Comparison of ENCODE assay signal across 8 mouse cellular contexts in genomic region chr5:44303886-44304855, GRCm38 (mm10).
DNase-seq lines count a peak whose midpoint lies in the region; ATAC-seq and TF ChIP-seq lines count a peak whose summit lies in the region.

No protein-coding gene starts in this region.

- WGBS in forebrain, embryonic 12.5 days = 32% methylated on average over 14 of the region's 14 CpGs
- WGBS in hindbrain, postnatal 0 days = 28% methylated on average over 14 of the region's 14 CpGs

- H3K27ac ChIP-seq in forebrain, embryonic 12.5 days = no peak overlapping the region
- no peak overlapping the region for H3K27ac ChIP-seq in hindbrain, postnatal 0 days

- H3K4me2 ChIP-seq in forebrain, embryonic 12.5 days = no peak overlapping the region
- peak overlapping the region; percentile 42 for H3K4me2 ChIP-seq in hindbrain, postnatal 0 days (ENCODE audit: low read depth, low read length)

- no peak overlapping the region for H3K9ac ChIP-seq in forebrain, embryonic 12.5 days
- H3K9ac ChIP-seq in hindbrain, postnatal 0 days (replicated peaks; ENCODE audit: low read length) = no peak overlapping the region

- H3K4me1 ChIP-seq in forebrain, embryonic 12.5 days = peaks cover 7% of the 10 kb centered on the region
- no peaks in the 10 kb centered on the region for H3K4me1 ChIP-seq in hindbrain, postnatal 0 days (ENCODE audit: insufficient read depth, low read length)

- no peaks in the 10 kb centered on the region for H3K27me3 ChIP-seq in forebrain, embryonic 12.5 days
- no peaks in the 10 kb centered on the region for H3K27me3 ChIP-seq in hindbrain, postnatal 0 days (ENCODE audit: insufficient read depth, low read length)

- peak; percentile 91 for TF ChIP-seq CTCF in hindbrain, postnatal 0 days (IDR thresholded peaks at IDR 0.05; ENCODE audit: low read depth)

- no peaks in the 10 kb centered on the region for H3K36me3 ChIP-seq in forebrain, embryonic 12.5 days (replicated peaks)
- H3K36me3 ChIP-seq in hindbrain, postnatal 0 days (ENCODE audit: insufficient read depth, low read length) = no peaks in the 10 kb centered on the region

- H3K9me3 ChIP-seq in forebrain, embryonic 12.5 days = no peaks in the 10 kb centered on the region
- no peaks in the 10 kb centered on the region for H3K9me3 ChIP-seq in hindbrain, postnatal 0 days (ENCODE audit: low read length)

- H3K4me3 ChIP-seq in forebrain, embryonic 12.5 days (replicated peaks) = no peak overlapping the region
- H3K4me3 ChIP-seq in hindbrain, postnatal 0 days (ENCODE audit: low read length) = no peak overlapping the region

- peak; percentile 69 for ATAC-seq in forebrain, embryonic 12.5 days (ENCODE audit: low FRiP score)
- peak; percentile 63; the same call in 1 of the 2 replicates for ATAC-seq in hindbrain, postnatal 0 days
- ATAC-seq in megakaryocyte-erythroid progenitor cell, adult 5-6 weeks (replicated peaks; ENCODE audit: low FRiP score, low TSS enrichment, poor library complexity, severe bottlenecking) = peak; percentile 79; the same call in 1 of the 2 replicates

- DNase-seq in heart, adult 18-20 months = peak; percentile 32 to 81
- DNase-seq in heart, adult 11 months = no peak
- peak; percentile 40 for DNase-seq in c-Kit-positive CD71-negative TER-119-negative erythroid progenitor cells, embryonic 14.5 days (ENCODE audit: low read depth)
- peak; percentile 90 for DNase-seq in hindbrain, postnatal 0 days (ENCODE audit: low spot score)
- DNase-seq in left cerebral cortex, adult 11 months (ENCODE audit: low spot score) = peak; percentile 47
- DNase-seq in right cerebral cortex, postnatal 4 days = peak; percentile 84
